ENCODE assay signal across 14 mouse cellular contexts in the genomic region with DNA sequence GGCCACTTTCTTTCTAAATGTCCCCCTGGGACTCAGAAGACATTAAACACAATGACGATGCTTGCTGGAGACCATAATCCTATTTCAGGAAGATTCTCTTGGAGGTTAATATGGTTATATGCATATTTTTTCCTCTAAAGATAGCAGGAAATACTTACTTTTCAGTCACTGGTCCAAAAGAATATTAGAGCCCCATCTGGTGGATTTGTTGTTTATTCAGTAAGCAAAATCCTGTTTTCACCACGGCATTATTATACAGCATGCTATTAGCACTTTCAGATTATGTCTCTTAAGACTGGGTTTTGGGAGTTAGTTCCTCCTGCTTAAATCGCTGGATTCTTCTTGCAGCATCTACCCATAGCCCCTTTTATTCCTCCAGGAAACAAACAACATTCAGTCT.
DNase-seq lines count a peak whose midpoint lies in the region; ATAC-seq and TF ChIP-seq lines count a peak whose summit lies in the region.
"Had no signal": no experiment of that assay in that cellular context is flagged by ENCODE, and none has a peak within 500 bp of the region (broad histone marks: within the 10 kb centered on the region; RNA-seq: fewer than 3 reads in every experiment).

No protein-coding gene starts in this region.

- no peaks in the 10 kb centered on the region for H3K27me3 ChIP-seq in heart, postnatal 0 days (ENCODE audit: control insufficient read depth, insufficient read depth, low read length)
- H3K27me3 ChIP-seq in liver, postnatal 0 days (ENCODE audit: insufficient read depth, low read length), result no peaks in the 10 kb centered on the region
- H3K27me3 ChIP-seq: limb, embryonic 13.5 days; midbrain, embryonic 12.5 days; neural tube, embryonic 12.5 days had no signal

- H3K9me3 ChIP-seq in heart, postnatal 0 days (replicated peaks; ENCODE audit: control insufficient read depth, low read length), result no peaks in the 10 kb centered on the region
- H3K9me3 ChIP-seq in liver, postnatal 0 days (ENCODE audit: low read length), result no peaks in the 10 kb centered on the region
- H3K9me3 ChIP-seq: limb, embryonic 13.5 days; midbrain, embryonic 12.5 days; neural tube, embryonic 12.5 days had no signal

- H3K9ac ChIP-seq in heart, postnatal 0 days (replicated peaks; ENCODE audit: low read depth, low read length), result no peak overlapping the region
- no peak overlapping the region for H3K9ac ChIP-seq in liver, postnatal 0 days (replicated peaks)
- H3K9ac ChIP-seq: limb, embryonic 13.5 days; midbrain, embryonic 12.5 days; neural tube, embryonic 12.5 days had no signal

- intact Hi-C loops in heart, postnatal 36 days (cut with DNase I), result loop anchor here (5.0 to 10.0 kb wide), 2 partner anchors 500 to 627 kb away; no protein-coding TSS in a partner anchor

- peak; percentile 15 for DNase-seq in heart, postnatal 0 days (ENCODE audit: low spot score)
- no peak for DNase-seq in heart, postnatal 36 days
- DNase-seq in liver, postnatal 0 days, result no peak
- DNase-seq in liver (no peak), NIH3T3 (ENCODE audit: low read depth) (peak; percentile 65)
- DNase-seq in induced T-regulatory cell, adult 2 months (ENCODE audit: low read depth), result peak; percentile 0
- no peak for DNase-seq in right cerebral cortex, postnatal 4 days
- DNase-seq: cerebellum, adult 9-10 months; heart, postnatal 10 days; kidney, postnatal 36 days had no signal

- no peak overlapping the region for H3K4me2 ChIP-seq in heart, postnatal 0 days (ENCODE audit: low read depth, low read length)
- no peak overlapping the region for H3K4me2 ChIP-seq in liver, postnatal 0 days (ENCODE audit: low read depth, low read length)
- H3K4me2 ChIP-seq: limb, embryonic 13.5 days; midbrain, embryonic 12.5 days; neural tube, embryonic 12.5 days had no signal

- no peak overlapping the region for H3K4me3 ChIP-seq in heart, postnatal 0 days (ENCODE audit: low read depth, low read length)
- no peak overlapping the region for H3K4me3 ChIP-seq in liver, postnatal 0 days (ENCODE audit: low read depth, low read length)
- H3K4me3 ChIP-seq: limb, embryonic 13.5 days; midbrain, embryonic 12.5 days; neural tube, embryonic 12.5 days had no signal

- H3K36me3 ChIP-seq in heart, postnatal 0 days (replicated peaks; ENCODE audit: control insufficient read depth, insufficient read depth, low read length), result no peaks in the 10 kb centered on the region
- no peaks in the 10 kb centered on the region for H3K36me3 ChIP-seq in liver, postnatal 0 days (replicated peaks; ENCODE audit: insufficient read depth, low read length)
- H3K36me3 ChIP-seq: limb, embryonic 13.5 days; midbrain, embryonic 12.5 days; neural tube, embryonic 12.5 days had no signal

- TF ChIP-seq EP300 in heart, postnatal 0 days (IDR thresholded peaks at IDR 0.05; ENCODE audit: low read depth), result no peak
- TF ChIP-seq EP300 in liver, postnatal 0 days (IDR thresholded peaks at IDR 0.05; ENCODE audit: low read depth), result no peak

- no peak for ATAC-seq in heart, postnatal 0 days (ENCODE audit: insufficient read depth, low read depth)
- ATAC-seq in liver, postnatal 0 days, result no peak
- ATAC-seq: CD4-positive, CD25-positive, alpha-beta regulatory T cell, adult 4 months had no signal

- 71% methylated on average over 3 of the region's 3 CpGs for WGBS in heart, postnatal 0 days
- WGBS in liver, postnatal 0 days (ENCODE audit: insufficient replicate concordance), result 66% methylated on average over 3 of the region's 3 CpGs

- TF ChIP-seq CTCF in heart, postnatal 0 days (IDR thresholded peaks at IDR 0.05; ENCODE audit: low read depth), result 0 out of 2 replicates have a peak, but pooled peaks have one; percentile 21
- peak; percentile 33 for TF ChIP-seq CTCF in liver, postnatal 0 days (IDR thresholded peaks at IDR 0.05; ENCODE audit: low read depth)

- no peak overlapping the region for H3K27ac ChIP-seq in heart, postnatal 0 days (ENCODE audit: low read depth)
- no peak overlapping the region for H3K27ac ChIP-seq in liver, postnatal 0 days (ENCODE audit: low read depth)
- H3K27ac ChIP-seq: limb, embryonic 13.5 days; midbrain, embryonic 12.5 days; neural tube, embryonic 12.5 days had no signal

- no peaks in the 10 kb centered on the region for H3K4me1 ChIP-seq in heart, postnatal 0 days (ENCODE audit: control insufficient read depth, insufficient read depth)
- no peaks in the 10 kb centered on the region for H3K4me1 ChIP-seq in liver, postnatal 0 days (ENCODE audit: insufficient read depth)
- H3K4me1 ChIP-seq: limb, embryonic 13.5 days; midbrain, embryonic 12.5 days; neural tube, embryonic 12.5 days had no signal

Comparison
In these comparisons a context has a peak if more than half of its experiments do, and no peak if none do; other contexts are left out.
1. DNase-seq: peak in heart, postnatal 0 days (single experiment), NIH3T3 (single experiment) and induced T-regulatory cell, adult 2 months (single experiment); none in heart, postnatal 36 days (0 of 2), liver, postnatal 0 days (single experiment), liver (single experiment) and right cerebral cortex, postnatal 4 days (single experiment).